Mouse (Mus musculus): Measurements from ENCODE around the gene Slc24a1. TPM values are rescaled to one million over a fixed set of nuclear protein-coding genes. Genes with fewer than 3 reads are reported as not detected.

The Slc24a1 gene
- polyA plus RNA-seq, 1 experiment, result not detected

- TF ChIP-seq CTCF (IDR thresholded peaks at IDR 0.05; ENCODE audit: low read depth, low read length) (no peak), POLR2A (IDR thresholded peaks at IDR 0.05; ENCODE audit: borderline replicate concordance, low read depth, low read length) (no peak)
- Histone ChIP-seq H3K4me1 (ENCODE audit: control insufficient read depth, insufficient read depth, low read length) (peaks cover 37% of the 10 kb centered on the region), H3K4me3 (ENCODE audit: insufficient read depth, low read length) (no peak overlapping the region), H3K27ac (ENCODE audit: insufficient read depth, low read depth, low read length) (peak overlapping the region; percentile 61)
Observed at GRCm38 (mm10) chr9:64925771-64926170, 25.6 kb downstream of the Slc24a1 start.

DNA sequence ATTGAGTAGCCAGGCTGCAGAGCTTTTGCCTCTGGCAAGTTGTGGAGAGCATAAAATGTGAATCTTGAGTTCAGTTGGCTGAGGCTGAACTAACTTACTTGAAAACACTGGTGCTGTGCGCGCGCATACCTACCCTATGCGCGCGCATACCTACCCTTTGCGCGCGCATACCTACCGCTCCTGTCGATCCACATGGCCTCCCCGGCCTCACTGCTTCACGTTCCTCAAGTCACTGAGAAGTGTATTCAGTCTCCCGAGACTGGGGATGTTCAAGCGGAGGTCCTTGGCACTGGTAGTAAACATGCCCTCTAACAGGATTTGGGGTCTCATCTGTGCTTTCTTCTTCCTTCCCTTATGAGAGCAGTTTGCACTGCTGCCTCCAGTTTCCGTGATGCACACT, 32.8 kb downstream of the Slc24a1 start:
- Histone ChIP-seq H3K4me1 (ENCODE audit: control insufficient read depth, insufficient read depth, low read length) (peaks cover 12% of the 10 kb centered on the region), H3K27ac (ENCODE audit: insufficient read depth, low read depth, low read length) (no peak overlapping the region), H3K4me3 (ENCODE audit: insufficient read depth, low read length) (no peak overlapping the region)
- TF ChIP-seq CTCF (IDR thresholded peaks at IDR 0.05; ENCODE audit: low read depth, low read length) (no peak), POLR2A (IDR thresholded peaks at IDR 0.05; ENCODE audit: borderline replicate concordance, low read depth, low read length) (no peak)

DNA sequence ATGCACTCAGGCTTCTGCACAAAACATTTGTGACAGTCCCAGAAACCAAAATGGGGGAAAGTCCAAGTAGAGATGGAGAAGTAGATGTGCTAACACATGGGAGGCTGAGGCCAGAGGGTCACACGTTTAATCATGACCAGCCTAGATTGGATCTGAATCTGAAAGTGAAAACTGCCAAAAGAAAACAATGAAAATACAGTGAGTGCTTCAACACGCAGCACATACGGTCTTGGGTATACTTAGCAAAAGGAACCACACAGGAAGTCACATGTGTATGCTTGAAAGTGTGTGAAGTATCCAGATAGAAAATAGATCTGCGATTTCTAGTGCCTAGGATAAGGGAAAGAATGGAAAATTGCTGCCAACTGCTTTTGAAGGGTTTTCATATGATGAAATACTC, 36.8 kb downstream of the Slc24a1 start:
- Histone ChIP-seq H3K4me1 (ENCODE audit: control insufficient read depth, insufficient read depth, low read length) (peaks cover 7% of the 10 kb centered on the region; the same call in 1 of the 2 replicates), H3K27ac (ENCODE audit: insufficient read depth, low read depth, low read length) (peak overlapping the region; percentile 23), H3K4me3 (ENCODE audit: insufficient read depth, low read length) (no peak overlapping the region)
- TF ChIP-seq POLR2A (IDR thresholded peaks at IDR 0.05; ENCODE audit: borderline replicate concordance, low read depth, low read length) (no peak), CTCF (IDR thresholded peaks at IDR 0.05; ENCODE audit: low read depth, low read length) (no peak)

- H3K4me1 ChIP-seq (ENCODE audit: control insufficient read depth, insufficient read depth, low read length), result peaks cover 7% of the 10 kb centered on the region; the same call in 1 of the 2 replicates
- no peak overlapping the region for H3K4me3 ChIP-seq (ENCODE audit: insufficient read depth, low read length)
- H3K27ac ChIP-seq (ENCODE audit: insufficient read depth, low read depth, low read length), result no peak overlapping the region
- TF ChIP-seq CTCF (IDR thresholded peaks at IDR 0.05; ENCODE audit: low read depth, low read length), result no peak
- TF ChIP-seq POLR2A (IDR thresholded peaks at IDR 0.05; ENCODE audit: borderline replicate concordance, low read depth, low read length), result no peak
Observed at GRCm38 (mm10) chr9:64913973-64914372, 37.4 kb downstream of the Slc24a1 start.

GRCm38 (mm10) chr9:64913406-64913805, 38.0 kb downstream of the Slc24a1 start:
- H3K4me1 ChIP-seq (ENCODE audit: control insufficient read depth, insufficient read depth, low read length), result peaks cover 7% of the 10 kb centered on the region; the same call in 1 of the 2 replicates
- no peak overlapping the region for H3K4me3 ChIP-seq (ENCODE audit: insufficient read depth, low read length)
- TF ChIP-seq POLR2A (IDR thresholded peaks at IDR 0.05; ENCODE audit: borderline replicate concordance, low read depth, low read length) (no peak), CTCF (IDR thresholded peaks at IDR 0.05; ENCODE audit: low read depth, low read length) (no peak)
- no peak overlapping the region for H3K27ac ChIP-seq (ENCODE audit: insufficient read depth, low read depth, low read length)

- Histone ChIP-seq H3K27ac (ENCODE audit: insufficient read depth, low read depth, low read length) (no peak overlapping the region), H3K4me3 (ENCODE audit: insufficient read depth, low read length) (no peak overlapping the region), H3K4me1 (ENCODE audit: control insufficient read depth, insufficient read depth, low read length) (no peaks in the 10 kb centered on the region)
- TF ChIP-seq CTCF (IDR thresholded peaks at IDR 0.05; ENCODE audit: low read depth, low read length) (no peak), POLR2A (IDR thresholded peaks at IDR 0.05; ENCODE audit: borderline replicate concordance, low read depth, low read length) (no peak)
Observed at GRCm38 (mm10) chr9:64907441-64907840, 44.0 kb downstream of the Slc24a1 start.

- no peak overlapping the region for H3K4me3 ChIP-seq (ENCODE audit: insufficient read depth, low read length)
- H3K4me1 ChIP-seq (ENCODE audit: control insufficient read depth, insufficient read depth, low read length), result no peaks in the 10 kb centered on the region
- no peak for TF ChIP-seq CTCF (IDR thresholded peaks at IDR 0.05; ENCODE audit: low read depth, low read length)
- TF ChIP-seq POLR2A (IDR thresholded peaks at IDR 0.05; ENCODE audit: borderline replicate concordance, low read depth, low read length), result no peak
Observed at GRCm38 (mm10) chr9:64904917-64905640, 46.3 kb downstream of the Slc24a1 start.

DNA sequence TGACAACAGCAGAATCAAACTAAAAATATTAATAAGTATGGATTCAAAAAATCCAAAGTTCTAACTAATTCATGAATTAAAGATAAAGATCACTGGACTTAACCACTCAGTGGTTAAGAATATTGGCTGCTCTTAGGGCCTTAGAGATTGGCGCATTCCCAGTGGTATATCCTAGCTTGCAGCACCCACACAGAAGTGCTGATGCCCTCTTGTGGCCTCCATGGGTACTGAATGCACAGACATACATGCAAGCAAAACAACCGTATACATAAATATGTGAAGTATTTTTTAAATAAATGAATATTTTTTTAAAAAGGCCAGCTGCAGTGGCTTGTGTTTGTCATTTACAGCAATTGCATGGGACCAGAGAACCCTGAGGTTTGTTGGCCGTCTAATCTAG, 48.0 kb downstream of the Slc24a1 start:
- TF ChIP-seq CTCF (IDR thresholded peaks at IDR 0.05; ENCODE audit: low read depth, low read length), result peak; percentile 59
- no peak for TF ChIP-seq POLR2A (IDR thresholded peaks at IDR 0.05; ENCODE audit: borderline replicate concordance, low read depth, low read length)
- Histone ChIP-seq H3K27ac (ENCODE audit: insufficient read depth, low read depth, low read length) (no peak overlapping the region), H3K4me3 (ENCODE audit: insufficient read depth, low read length) (no peak overlapping the region), H3K4me1 (ENCODE audit: control insufficient read depth, insufficient read depth, low read length) (no peaks in the 10 kb centered on the region)

More at GRCm38 (mm10) chr9:64904917-64905640, 46.3 kb downstream of the Slc24a1 start:
- H3K27ac ChIP-seq (ENCODE audit: insufficient read depth, low read depth, low read length), result no peak overlapping the region

GRCm38 (mm10) chr9:64902866-64903265, 48.5 kb downstream of the Slc24a1 start:
- Histone ChIP-seq H3K27ac (ENCODE audit: insufficient read depth, low read depth, low read length) (no peak overlapping the region), H3K4me1 (ENCODE audit: control insufficient read depth, insufficient read depth, low read length) (no peaks in the 10 kb centered on the region), H3K4me3 (ENCODE audit: insufficient read depth, low read length) (no peak overlapping the region)
- no peak for TF ChIP-seq CTCF (IDR thresholded peaks at IDR 0.05; ENCODE audit: low read depth, low read length)
- TF ChIP-seq POLR2A (IDR thresholded peaks at IDR 0.05; ENCODE audit: borderline replicate concordance, low read depth, low read length), result no peak

DNA sequence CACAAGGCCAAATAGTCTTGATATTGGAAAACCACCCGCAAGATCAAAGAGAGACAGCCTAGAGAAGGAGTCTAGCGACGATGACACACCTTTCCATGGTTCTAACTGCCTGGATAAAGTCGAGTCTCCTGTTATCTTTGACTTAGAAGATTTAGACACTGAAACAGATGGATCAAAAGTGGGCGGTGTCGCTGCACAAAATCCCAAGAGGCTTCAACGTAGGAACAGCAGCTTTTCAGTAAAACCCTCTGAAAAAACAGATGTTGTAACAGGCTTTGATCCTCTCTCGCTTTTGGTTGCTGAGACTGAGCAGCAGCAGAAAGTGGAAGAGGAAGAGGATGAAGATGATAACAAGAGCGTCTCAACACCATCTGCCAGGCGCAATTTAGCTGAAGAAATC, 54.8 kb downstream of the Slc24a1 start:
- no peak overlapping the region for H3K4me3 ChIP-seq (ENCODE audit: insufficient read depth, low read length)
- TF ChIP-seq CTCF (IDR thresholded peaks at IDR 0.05; ENCODE audit: low read depth, low read length), result no peak
- no peaks in the 10 kb centered on the region for H3K4me1 ChIP-seq (ENCODE audit: control insufficient read depth, insufficient read depth, low read length)
- no peak overlapping the region for H3K27ac ChIP-seq (ENCODE audit: insufficient read depth, low read depth, low read length)
